Mouse (Mus musculus) midbrain, embryonic 16.5 days (tissue): ENCODE results near the gene Myof. TPM values are rescaled to one million over a fixed set of nuclear protein-coding genes. Genes with fewer than 3 reads are reported as not detected.

Experiments used
- ATAC-seq: fragments of 200-750 bp; cut with Nextera tagmentation; 2 replicates; pipeline ENCODE4 v1.8.0; 2017; ENCODE audit warnings: moderate TSS enrichment
- H3K27ac ChIP-seq: fragments of 300-500 bp; sonication (generic); 2 replicates; pipeline ENCODE4 v1.5.1; 2014; ENCODE audit warnings: mild to moderate bottlenecking, low read length, mixed read lengths
- H3K27me3 ChIP-seq: fragments of 300-500 bp; sonication (generic); 2 replicates; pipeline ENCODE4 v1.6.1; 2014; ENCODE audit warnings: low read depth, low read length, mixed read lengths; ENCODE audit not compliant: control insufficient read depth, insufficient read depth
- H3K36me3 ChIP-seq: fragments of 300-500 bp; sonication (generic); 2 replicates; pipeline ENCODE4 v1.6.1; 2014; ENCODE audit warnings: mild to moderate bottlenecking, low read length, moderate library complexity, mixed read lengths; ENCODE audit not compliant: control insufficient read depth, insufficient read depth
- H3K4me1 ChIP-seq: fragments of 300-500 bp; sonication (generic); 2 replicates; pipeline ENCODE4 v1.6.1; 2014; ENCODE audit warnings: mild to moderate bottlenecking, low read length, mixed read lengths; ENCODE audit not compliant: control insufficient read depth, insufficient read depth
- H3K4me2 ChIP-seq: fragments of 300-500 bp; sonication (generic); 2 replicates; pipeline ENCODE4 v1.6.1; 2014; ENCODE audit warnings: mild to moderate bottlenecking, low read length, mixed read lengths
- H3K4me3 ChIP-seq: fragments of 300-500 bp; sonication (generic); 2 replicates; pipeline ENCODE4 v1.5.1; 2014; ENCODE audit warnings: low read depth, mild to moderate bottlenecking, low read length, moderate library complexity, mixed read lengths
- H3K9ac ChIP-seq: fragments of 300-500 bp; sonication (generic); 2 replicates; pipeline ENCODE4 v1.6.1; 2014; ENCODE audit warnings: low read depth, low read length, mixed read lengths
- H3K9me3 ChIP-seq: fragments of 300-500 bp; sonication (generic); replicated peaks from 2 replicates; pipeline ENCODE4 v1.6.1; 2014; ENCODE audit warnings: mild to moderate bottlenecking, low read length, mixed read lengths; ENCODE audit not compliant: control insufficient read depth, poor library complexity, severe bottlenecking
- WGBS: fragments of 180-500 bp; shearing (Covaris S2); extraction: QIAGEN DNeasy Blood & Tissue Kit; methylation state at CpG from one replicate; pipeline ENCODE4 v1.1.7; 2014; 5-methylcytosine and 5-hydroxymethylcytosine counted together
- polyA plus RNA-seq: library from polyadenylated mRNA; unstranded; fragments of >200 nt; fragmentation: Nextera tagmentation; extraction: Ambion mirVana; gene quantifications from 2 replicates; pipeline ENCODE4 v1.2.1, GENCODE M21; 2015

Myof gene
- polyA plus RNA-seq, 1 experiment from 2014 or later = 1.9 TPM

- Histone ChIP-seq H3K4me1 (peaks cover 3% of the 10 kb centered on the region), H3K27ac (no peak overlapping the region), H3K27me3 (peaks cover 46% of the 10 kb centered on the region), H3K9me3 (no peaks in the 10 kb centered on the region), H3K4me3 (no peak overlapping the region), H3K36me3 (no peaks in the 10 kb centered on the region), H3K4me2 (no peak overlapping the region), H3K9ac (no peak overlapping the region)
- 63% methylated on average over 6 of the region's 6 CpGs for WGBS
- ATAC-seq = no peak
Observed at GRCm38 (mm10) chr19:37876605-37877245, 166.7 kb downstream of the Myof start.

- no peak overlapping the region for H3K4me2 ChIP-seq
- H3K36me3 ChIP-seq = no peaks in the 10 kb centered on the region
- H3K27me3 ChIP-seq = peaks cover 25% of the 10 kb centered on the region
- no peak for ATAC-seq
- H3K9ac ChIP-seq = no peak overlapping the region
- 85% methylated on average over 1 of the region's 1 CpGs for WGBS
- H3K4me3 ChIP-seq = no peak overlapping the region
- H3K4me1 ChIP-seq = peaks cover 3% of the 10 kb centered on the region
- no peaks in the 10 kb centered on the region for H3K9me3 ChIP-seq
- no peak overlapping the region for H3K27ac ChIP-seq
Observed at GRCm38 (mm10) chr19:37873499-37873898, 169.9 kb downstream of the Myof start.

GRCm38 (mm10) chr19:37867592-37867991, 175.8 kb downstream of the Myof start:
- Histone ChIP-seq H3K4me3 (no peak overlapping the region), H3K4me2 (no peak overlapping the region), H3K9ac (no peak overlapping the region), H3K9me3 (no peaks in the 10 kb centered on the region), H3K36me3 (no peaks in the 10 kb centered on the region), H3K27me3 (no peaks in the 10 kb centered on the region), H3K27ac (no peak overlapping the region), H3K4me1 (no peaks in the 10 kb centered on the region)
- 41% methylated on average over 3 of the region's 3 CpGs for WGBS
- no peak for ATAC-seq

- Histone ChIP-seq H3K9ac (no peak overlapping the region), H3K4me2 (no peak overlapping the region), H3K27ac (no peak overlapping the region), H3K27me3 (no peaks in the 10 kb centered on the region), H3K4me1 (no peaks in the 10 kb centered on the region), H3K36me3 (no peaks in the 10 kb centered on the region), H3K4me3 (no peak overlapping the region), H3K9me3 (no peaks in the 10 kb centered on the region)
- ATAC-seq = no peak
- WGBS = 88% methylated on average over 6 of the region's 6 CpGs
Observed at GRCm38 (mm10) chr19:37866994-37867393, 176.4 kb downstream of the Myof start.

GRCm38 (mm10) chr19:37861171-37861570, 182.2 kb downstream of the Myof start:
- Histone ChIP-seq H3K36me3 (no peaks in the 10 kb centered on the region), H3K4me2 (no peak overlapping the region), H3K4me1 (no peaks in the 10 kb centered on the region), H3K27me3 (no peaks in the 10 kb centered on the region), H3K27ac (no peak overlapping the region), H3K9me3 (no peaks in the 10 kb centered on the region), H3K4me3 (no peak overlapping the region), H3K9ac (no peak overlapping the region)
- 93% methylated on average over 1 of the region's 1 CpGs for WGBS
- ATAC-seq = no peak

GRCm38 (mm10) chr19:37860267-37860666, 183.1 kb downstream of the Myof start:
- H3K36me3 ChIP-seq = no peaks in the 10 kb centered on the region
- no peak overlapping the region for H3K4me2 ChIP-seq
- no peaks in the 10 kb centered on the region for H3K4me1 ChIP-seq
- no peak overlapping the region for H3K27ac ChIP-seq
- no peak overlapping the region for H3K9ac ChIP-seq
- WGBS = 97% methylated on average over 1 of the region's 1 CpGs
- no peaks in the 10 kb centered on the region for H3K27me3 ChIP-seq
- ATAC-seq = no peak
- H3K9me3 ChIP-seq = no peaks in the 10 kb centered on the region
- H3K4me3 ChIP-seq = no peak overlapping the region

GRCm38 (mm10) chr19:37858406-37859081, 184.8 kb downstream of the Myof start:
- Histone ChIP-seq H3K27me3 (no peaks in the 10 kb centered on the region), H3K4me2 (no peak overlapping the region), H3K4me3 (no peak overlapping the region), H3K9ac (no peak overlapping the region), H3K36me3 (no peaks in the 10 kb centered on the region), H3K9me3 (no peaks in the 10 kb centered on the region), H3K4me1 (no peaks in the 10 kb centered on the region), H3K27ac (no peak overlapping the region)
- ATAC-seq = no peak
- 56% methylated on average over 7 of the region's 7 CpGs for WGBS

GRCm38 (mm10) chr19:37852056-37852455, 191.3 kb downstream of the Myof start:
- Histone ChIP-seq H3K27ac (no peak overlapping the region), H3K9me3 (no peaks in the 10 kb centered on the region; the same call in 1 of the 2 replicates), H3K4me1 (no peaks in the 10 kb centered on the region), H3K27me3 (no peaks in the 10 kb centered on the region), H3K36me3 (no peaks in the 10 kb centered on the region), H3K4me2 (no peak overlapping the region), H3K9ac (no peak overlapping the region), H3K4me3 (no peak overlapping the region)
- 86% methylated on average over 1 of the region's 1 CpGs for WGBS
- ATAC-seq = no peak

GRCm38 (mm10) chr19:37851590-37852038, 191.8 kb downstream of the Myof start:
- H3K4me3 ChIP-seq = no peak overlapping the region
- H3K9me3 ChIP-seq = no peaks in the 10 kb centered on the region; the same call in 1 of the 2 replicates
- no peak overlapping the region for H3K4me2 ChIP-seq
- no peak overlapping the region for H3K27ac ChIP-seq
- H3K27me3 ChIP-seq = no peaks in the 10 kb centered on the region
- H3K4me1 ChIP-seq = no peaks in the 10 kb centered on the region
- no peak for ATAC-seq
- H3K36me3 ChIP-seq = no peaks in the 10 kb centered on the region
- no peak overlapping the region for H3K9ac ChIP-seq
- 61% methylated on average over 9 of the region's 9 CpGs for WGBS
